Mouse (Mus musculus): ENCODE measurements at regions not wholly inside any gene's neighbourhood (a gene's known extent, or its start where the extent isn't known, plus 50 kb on each side); places are given as distances from the start of the nearest gene placed in this dataset.
A peak's percentile ranks its signal among the peaks of the same experiment; 100 is the strongest.

DNA sequence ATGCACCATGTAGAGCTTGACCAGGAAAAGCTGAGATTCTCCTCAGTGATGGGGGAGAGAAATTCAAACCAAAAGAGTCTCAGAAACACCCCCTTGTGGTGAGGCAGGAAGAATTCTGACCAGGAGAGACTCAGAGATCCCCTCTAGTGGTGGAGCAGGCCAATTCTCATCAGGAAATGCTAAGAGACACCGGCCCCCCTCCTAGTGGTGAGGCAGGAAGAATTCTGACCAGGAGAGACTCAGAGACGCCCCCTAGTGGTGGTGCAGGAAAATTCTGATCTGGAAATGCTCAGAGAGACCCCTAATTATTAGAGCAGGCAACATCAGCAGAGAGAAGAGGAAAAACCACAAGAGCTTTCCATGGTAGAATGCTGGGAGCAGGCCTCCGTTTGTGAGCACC lies 303.4 kb downstream of the Dcdc2c start:
- TF ChIP-seq CTCF (conservative IDR thresholded peaks at IDR 0.05; ENCODE audit: insufficient read depth, insufficient read length, low read depth, low read length) = peak; percentile 50
- TF ChIP-seq POLR2A (IDR thresholded peaks at IDR 0.05; ENCODE audit: low read depth, low read length) = no peak
